Mouse (Mus musculus) G1E (cell line): ENCODE data around the gene Tmem211. TPM values are rescaled to one million over a fixed set of nuclear protein-coding genes. Genes with fewer than 3 reads are reported as not detected.

ENCODE experiments used
- ATAC-seq: 2 replicates; pipeline ENCODE4 v1.8.0; 2016; ENCODE audit warnings: mild to moderate bottlenecking; ENCODE audit not compliant: insufficient number of reproducible peaks, poor library complexity, low FRiP score, severe bottlenecking; ENCODE audit errors: extremely low read depth
- DNase-seq: peaks from one replicate; pipeline ENCODE4 v3.0.0; 2012; ENCODE audit warnings: low spot score
- H3K27me3 ChIP-seq: 2 replicates; pipeline ENCODE4 v1.6.1; 2012; ENCODE audit warnings: mild to moderate bottlenecking, low read length, inconsistent platforms; ENCODE audit not compliant: insufficient read depth
- H3K36me3 ChIP-seq: replicated peaks from 2 replicates; pipeline ENCODE3; 2012; ENCODE audit warnings: mild to moderate bottlenecking, inconsistent platforms
- H3K4me1 ChIP-seq: 2 replicates; pipeline ENCODE4 v1.6.1; 2012; ENCODE audit warnings: low read depth, low read length, inconsistent platforms, mixed read lengths; ENCODE audit not compliant: insufficient read depth
- H3K4me3 ChIP-seq: 2 replicates; pipeline ENCODE4 v1.5.1; 2012; ENCODE audit warnings: low read depth, mild to moderate bottlenecking, inconsistent platforms, low read length, moderate library complexity, mixed read lengths
- H3K9me3 ChIP-seq: replicated peaks from 2 replicates; pipeline ENCODE4 v1.6.1; 2012; ENCODE audit warnings: inconsistent platforms
- CTCF ChIP-seq: IDR thresholded peaks from 2 replicates; pipeline ENCODE4 v1.5.1; 2012; ENCODE audit warnings: low read depth, low read length, inconsistent platforms, mixed read lengths
- GATA1 ChIP-seq: IDR thresholded peaks from 2 replicates; pipeline ENCODE4 v1.6.1; 2012; ENCODE audit warnings: borderline replicate concordance, low read length, inconsistent platforms, mixed read lengths
- GATA2 ChIP-seq: IDR thresholded peaks from 2 replicates; pipeline ENCODE4 v1.6.1; 2012; ENCODE audit warnings: low read depth, low read length, inconsistent platforms, borderline replicate concordance
- POLR2AphosphoS5 ChIP-seq: IDR thresholded peaks from 2 replicates; pipeline ENCODE4 v1.6.1; 2012; ENCODE audit warnings: low read depth, low read length, inconsistent platforms; ENCODE audit not compliant: insufficient replicate concordance
- TAL1 ChIP-seq: conservative IDR thresholded peaks from 2 replicates; pipeline ENCODE4 v1.6.1; 2012; ENCODE audit warnings: low read depth, low read length, inconsistent platforms, mixed read lengths
- polyA plus RNA-seq: library from polyadenylated mRNA; stranded (reverse); fragments of >175 nt; gene quantifications from 2 replicates; pipeline ENCODE4 v1.2.3, GENCODE M21; 2012
- total RNA-seq, 2 experiments: library from RNA; stranded (forward) in 1 of 2; stranded (reverse) in 1 of 2; fragments of 200-1000 nt in 1 of 2; fragments of >200 nt in 1 of 2; fragmentation: Nextera tagmentation in 1 of 2; gene quantifications; 2 replicates each; pipeline ENCODE4 v1.2.3; 2014 to 2017

Gene Tmem211
- total and polyA plus RNA-seq, 3 experiments, result not detected

- Histone ChIP-seq H3K36me3 (no peaks in the 10 kb centered on the region), H3K4me3 (no peak overlapping the region; the same call in 1 of the 2 replicates), H3K4me1 (no peaks in the 10 kb centered on the region), H3K9me3 (peaks cover 81% of the 10 kb centered on the region), H3K27me3 (no peaks in the 10 kb centered on the region)
- no peak for ATAC-seq
- TF ChIP-seq CTCF, result no peak
- no peak for TF ChIP-seq GATA2
- no peak for TF ChIP-seq GATA1
- TF ChIP-seq POLR2AphosphoS5, result no peak
- no peak for TF ChIP-seq TAL1
- DNase-seq, result no peak
Measured at GRCm38 (mm10) chr5:113199772-113200134, 27.0 kb upstream of the Tmem211 start.

GRCm38 (mm10) chr5:113204193-113204592, 22.5 kb upstream of the Tmem211 start:
- ATAC-seq, result no peak
- H3K4me1 ChIP-seq, result no peaks in the 10 kb centered on the region
- no peak for DNase-seq
- no peak for TF ChIP-seq POLR2AphosphoS5
- TF ChIP-seq CTCF, result no peak
- TF ChIP-seq GATA2, result no peak
- TF ChIP-seq TAL1, result no peak
- no peak for TF ChIP-seq GATA1
- H3K4me3 ChIP-seq, result no peak overlapping the region
- peaks cover 83% of the 10 kb centered on the region for H3K9me3 ChIP-seq
- H3K27me3 ChIP-seq, result no peaks in the 10 kb centered on the region
- no peaks in the 10 kb centered on the region for H3K36me3 ChIP-seq

- no peak for TF ChIP-seq TAL1
- no peak for TF ChIP-seq GATA1
- no peak for TF ChIP-seq POLR2AphosphoS5
- TF ChIP-seq CTCF, result no peak
- TF ChIP-seq GATA2, result no peak
- ATAC-seq, result no peak
- Histone ChIP-seq H3K9me3 (peaks cover 89% of the 10 kb centered on the region), H3K36me3 (no peaks in the 10 kb centered on the region), H3K4me3 (no peak overlapping the region), H3K4me1 (no peaks in the 10 kb centered on the region), H3K27me3 (no peaks in the 10 kb centered on the region)
- DNase-seq, result no peak
Measured at GRCm38 (mm10) chr5:113206670-113207352, 19.9 kb upstream of the Tmem211 start.

GRCm38 (mm10) chr5:113208048-113208447, 18.7 kb upstream of the Tmem211 start:
- no peaks in the 10 kb centered on the region for H3K4me1 ChIP-seq
- no peak for ATAC-seq
- TF ChIP-seq GATA2 (no peak), TAL1 (no peak), POLR2AphosphoS5 (no peak), GATA1 (no peak), CTCF (no peak)

GRCm38 (mm10) chr5:113208622-113209400, 17.9 kb upstream of the Tmem211 start:
- DNase-seq, result no peak
- H3K4me3 ChIP-seq, result no peak overlapping the region
- no peak for ATAC-seq
- TF ChIP-seq GATA1 (no peak), POLR2AphosphoS5 (no peak), GATA2 (no peak), TAL1 (no peak), CTCF (no peak)
- no peaks in the 10 kb centered on the region for H3K27me3 ChIP-seq
- H3K4me1 ChIP-seq, result no peaks in the 10 kb centered on the region
- no peaks in the 10 kb centered on the region for H3K36me3 ChIP-seq
- H3K9me3 ChIP-seq, result peaks cover 99% of the 10 kb centered on the region

More at GRCm38 (mm10) chr5:113208048-113208447, 18.7 kb upstream of the Tmem211 start:
- Histone ChIP-seq H3K36me3 (no peaks in the 10 kb centered on the region), H3K4me3 (no peak overlapping the region), H3K9me3 (peaks cover 99% of the 10 kb centered on the region), H3K27me3 (no peaks in the 10 kb centered on the region)
- no peak for DNase-seq

GRCm38 (mm10) chr5:113209401-113209750, 17.3 kb upstream of the Tmem211 start:
- Histone ChIP-seq H3K9me3 (peaks cover 99% of the 10 kb centered on the region), H3K4me1 (no peaks in the 10 kb centered on the region), H3K36me3 (no peaks in the 10 kb centered on the region), H3K4me3 (no peak overlapping the region; the same call in 1 of the 2 replicates), H3K27me3 (no peaks in the 10 kb centered on the region)
- ATAC-seq (no peak), DNase-seq (no peak)
- TF ChIP-seq GATA2, result no peak
